Mouse (Mus musculus): ENCODE results near the gene Lefty2.

GRCm38 (mm10) chr1:180866001-180866400 lies 26.9 kb upstream of the Lefty2 start:
- no peak for TF ChIP-seq CTCF (IDR thresholded peaks at IDR 0.05; ENCODE audit: control insufficient read depth, insufficient read depth, insufficient read length)
- no peak for TF ChIP-seq FOSL1 (IDR thresholded peaks at IDR 0.05; ENCODE audit: insufficient read depth, low read length, poor library complexity, severe bottlenecking)
- TF ChIP-seq USF1 (IDR thresholded peaks at IDR 0.05; ENCODE audit: low read depth): no peak
- no peak for TF ChIP-seq MYOG (IDR thresholded peaks at IDR 0.05; ENCODE audit: control insufficient read depth, extremely low read depth, insufficient read length)
- TF ChIP-seq MYOD1 (IDR thresholded peaks at IDR 0.05; ENCODE audit: control insufficient read depth, insufficient read length, low read depth): no peak
- TF ChIP-seq CEBPB (IDR thresholded peaks at IDR 0.05; ENCODE audit: low read depth): no peak

Data from C2C12 (cell line).